Mouse (Mus musculus) heart, postnatal 0 days (tissue): ENCODE results near the gene Akap6.

Experiments used
- CTCF ChIP-seq: IDR thresholded peaks from 2 replicates; pipeline ENCODE4 v1.5.1; 2016; ENCODE audit warnings: antibody characterized with exemption, control low read depth, low read depth
- EP300 ChIP-seq: IDR thresholded peaks from 2 replicates; pipeline ENCODE4 v1.6.1; 2016; ENCODE audit warnings: antibody characterized with exemption, low read depth

DNA sequence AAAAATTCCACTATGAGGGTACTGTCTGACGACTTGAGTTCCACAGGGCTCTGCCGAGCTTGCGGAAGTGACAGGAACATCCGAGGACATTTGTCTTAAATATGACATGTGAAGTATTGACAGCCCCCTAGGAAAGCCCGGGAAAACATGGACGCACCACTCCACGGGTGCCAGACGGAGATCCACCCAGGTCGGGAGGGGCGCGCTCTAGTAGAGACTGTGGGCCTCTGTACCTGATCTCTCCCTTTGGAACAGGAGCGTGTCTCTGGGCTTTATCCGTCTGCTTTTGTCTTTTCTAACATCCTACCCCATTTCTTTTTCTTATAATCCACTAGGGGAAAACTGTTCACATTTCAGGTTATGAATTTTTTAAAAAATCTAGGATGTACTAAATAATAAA, 211.2 kb downstream of the Akap6 start:
- TF ChIP-seq EP300 = no peak
- no peak for TF ChIP-seq CTCF
